Mouse (Mus musculus): Measurements from ENCODE around the gene Rex1bd.

DNA sequence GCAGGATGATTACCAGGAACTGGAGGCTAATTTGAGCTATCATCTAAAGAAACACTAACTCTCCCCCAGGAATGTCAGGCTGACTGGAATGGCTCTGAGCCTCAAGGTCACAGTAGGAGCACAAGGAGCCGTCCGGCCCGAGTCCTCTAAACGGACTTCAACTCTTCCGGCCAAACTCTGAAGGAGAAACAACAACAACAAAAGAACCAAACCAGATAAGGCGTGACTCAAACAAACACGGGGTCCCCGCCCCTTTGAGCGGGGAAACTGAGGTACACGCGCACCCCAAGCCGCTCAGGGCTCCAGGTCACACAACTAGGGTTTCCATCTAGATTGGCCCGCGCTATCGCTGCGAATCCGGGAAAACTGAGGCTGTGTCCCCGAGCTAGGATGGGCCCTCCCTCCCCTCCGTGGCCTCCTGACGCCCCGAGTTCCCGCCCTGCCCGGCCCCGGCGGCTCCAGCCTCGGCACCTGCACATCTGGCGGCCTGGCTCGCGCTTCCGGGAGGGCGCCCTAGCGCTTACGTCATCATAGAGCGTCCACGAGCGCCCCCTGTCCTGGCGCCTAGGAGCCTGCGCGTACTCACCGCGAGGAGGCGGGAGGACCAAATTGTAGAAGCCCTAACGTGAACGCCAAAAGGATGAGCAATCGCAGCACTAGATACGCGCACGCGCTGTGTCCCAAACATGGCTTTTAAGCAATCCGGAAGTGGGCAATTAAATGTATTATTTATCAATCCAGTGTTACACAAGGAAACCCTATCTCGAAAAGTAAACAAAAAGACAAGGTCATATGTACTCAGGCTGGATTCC, 16.2 kb upstream of the Rex1bd start:
- TF ChIP-seq CTCF (IDR thresholded peaks at IDR 0.05; ENCODE audit: extremely low read depth, insufficient read depth, low read length) (0 out of 2 replicates have a peak, but pooled peaks have one; percentile 27), POLR2A (IDR thresholded peaks at IDR 0.05; ENCODE audit: extremely low read depth, insufficient read depth, low read length) (peak; percentile 55; the same call in 1 of the 2 replicates)
